Mouse (Mus musculus) neural tube, embryonic 12.5 days (tissue): ENCODE results near the gene Amigo3. TPM values are rescaled to one million over a fixed set of nuclear protein-coding genes. Genes with fewer than 3 reads are reported as not detected.
A peak's percentile ranks its signal among the peaks of the same experiment; 100 is the strongest.
"Not testable (repeated sequence)": the region's sequence is repeated elsewhere in the genome, so short reads cannot be mapped to it uniquely, and the experiment has no call there.

ENCODE experiments used
- ATAC-seq: fragments of 200-750 bp; cut with Nextera tagmentation; 2 replicates; pipeline ENCODE4 v1.8.0; 2017; ENCODE audit warnings: low read depth, mild to moderate bottlenecking, moderate TSS enrichment, moderate library complexity; ENCODE audit not compliant: low FRiP score
- H3K27ac ChIP-seq: fragments of 300-500 bp; sonication (generic); 2 replicates; pipeline ENCODE4 v1.5.1; 2016
- H3K27me3 ChIP-seq: fragments of 300-500 bp; sonication (generic); replicated peaks from 2 replicates; pipeline ENCODE4 v1.6.1; 2016; ENCODE audit warnings: mild to moderate bottlenecking
- H3K36me3 ChIP-seq: fragments of 300-500 bp; sonication (generic); 2 replicates; pipeline ENCODE4 v1.6.1; 2016; ENCODE audit warnings: mild to moderate bottlenecking
- H3K4me1 ChIP-seq: fragments of 300-500 bp; sonication (generic); 2 replicates; pipeline ENCODE4 v1.6.1; 2016
- H3K4me2 ChIP-seq: fragments of 300-500 bp; sonication (generic); replicated peaks from 2 replicates; pipeline ENCODE4 v1.6.1; 2016; ENCODE audit warnings: mild to moderate bottlenecking
- H3K4me3 ChIP-seq: fragments of 300-500 bp; sonication (generic); 2 replicates; pipeline ENCODE4 v1.5.1; 2016
- H3K9ac ChIP-seq: fragments of 300-500 bp; sonication (generic); 2 replicates; pipeline ENCODE4 v1.6.1; 2016; ENCODE audit warnings: mild to moderate bottlenecking
- H3K9me3 ChIP-seq: fragments of 300-500 bp; sonication (generic); 2 replicates; pipeline ENCODE4 v1.6.1; 2016; ENCODE audit warnings: mild to moderate bottlenecking
- WGBS: fragments of 180-500 bp; shearing (Covaris S2); methylation state at CpG from one replicate; pipeline ENCODE4 v1.1.7; 2016; 5-methylcytosine and 5-hydroxymethylcytosine counted together
- polyA plus RNA-seq: library from polyadenylated mRNA; unstranded; fragments of >200 nt; fragmentation: Nextera tagmentation; extraction: Ambion mirVana; gene quantifications from 2 replicates; pipeline ENCODE4 v1.2.1, GENCODE M21; 2016

Amigo3 gene
- 3.6 and 3.9 TPM in 2 replicates for polyA plus RNA-seq

GRCm38 (mm10) chr9:108052885-108053664, at the start of gene Amigo3:
Gene Amigo3 (plus strand): TSS chr9:108053159.
- Histone ChIP-seq H3K36me3 (peaks cover 64% of the 10 kb centered on the region), H3K4me3 (no peak within 1 kb of the TSS), H3K9me3 (no peaks in the 10 kb centered on the region), H3K4me2 (peak within 1 kb of the TSS; percentile 38), H3K27me3 (no peaks in the 10 kb centered on the region), H3K4me1 (peaks cover 23% of the 10 kb centered on the region), H3K9ac (no peak within 1 kb of the TSS), H3K27ac (no peak within 1 kb of the TSS)
- peak; percentile 27; the same call in 1 of the 2 replicates for ATAC-seq
- WGBS, result 52% methylated on average over 20 of the region's 20 CpGs

DNA sequence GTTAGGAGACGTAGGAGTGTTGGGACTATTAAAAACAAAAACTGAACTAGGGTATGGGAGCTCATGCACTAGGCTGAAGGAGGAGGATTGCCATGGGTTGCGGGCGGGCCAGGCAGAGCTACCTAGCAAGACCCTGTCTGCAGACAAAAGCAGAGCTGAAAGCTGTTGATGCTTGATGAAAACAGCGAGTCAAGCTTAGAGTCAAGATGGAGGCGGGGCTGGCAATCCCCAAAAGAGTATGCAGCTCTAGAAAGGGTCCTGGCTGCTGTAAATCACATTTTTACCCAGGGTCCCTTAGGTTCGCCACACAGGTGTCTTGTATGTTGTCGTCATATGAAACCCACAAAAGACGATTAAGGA, 49.4 kb upstream of the Amigo3 start:
- peak overlapping the region; percentile 98 for H3K9ac ChIP-seq
- H3K4me2 ChIP-seq, result peak overlapping the region; percentile 87
- peaks cover 24% of the 10 kb centered on the region for H3K4me1 ChIP-seq
- H3K36me3 ChIP-seq, result no peaks in the 10 kb centered on the region
- ATAC-seq, result no peak
- no peaks in the 10 kb centered on the region for H3K27me3 ChIP-seq
- peak overlapping the region; percentile 98 for H3K4me3 ChIP-seq
- peak overlapping the region; percentile 77; the same call in 1 of the 2 replicates for H3K27ac ChIP-seq
- 18% methylated on average over 8 of the region's 8 CpGs for WGBS
- H3K9me3 ChIP-seq, result no peaks in the 10 kb centered on the region

GRCm38 (mm10) chr9:108008041-108008440, 44.9 kb upstream of the Amigo3 start:
- no peak overlapping the region for H3K4me3 ChIP-seq
- peaks cover 7% of the 10 kb centered on the region for H3K36me3 ChIP-seq
- WGBS, result 96% methylated on average over 5 of the region's 5 CpGs
- no peak overlapping the region for H3K9ac ChIP-seq
- peaks cover 17% of the 10 kb centered on the region for H3K4me1 ChIP-seq
- no peaks in the 10 kb centered on the region for H3K9me3 ChIP-seq
- no peak overlapping the region for H3K27ac ChIP-seq
- ATAC-seq, result no peak
- H3K27me3 ChIP-seq, result no peaks in the 10 kb centered on the region
- H3K4me2 ChIP-seq, result no peak overlapping the region

- Histone ChIP-seq H3K4me3 (no peak overlapping the region), H3K4me2 (no peak overlapping the region), H3K4me1 (no peaks in the 10 kb centered on the region), H3K9me3 (no peaks in the 10 kb centered on the region), H3K27me3 (no peaks in the 10 kb centered on the region), H3K36me3 (peaks cover 8% of the 10 kb centered on the region), H3K27ac (no peak overlapping the region), H3K9ac (no peak overlapping the region)
- ATAC-seq, result no peak
Measured at GRCm38 (mm10) chr9:108010385-108010784, 42.6 kb upstream of the Amigo3 start.

DNA sequence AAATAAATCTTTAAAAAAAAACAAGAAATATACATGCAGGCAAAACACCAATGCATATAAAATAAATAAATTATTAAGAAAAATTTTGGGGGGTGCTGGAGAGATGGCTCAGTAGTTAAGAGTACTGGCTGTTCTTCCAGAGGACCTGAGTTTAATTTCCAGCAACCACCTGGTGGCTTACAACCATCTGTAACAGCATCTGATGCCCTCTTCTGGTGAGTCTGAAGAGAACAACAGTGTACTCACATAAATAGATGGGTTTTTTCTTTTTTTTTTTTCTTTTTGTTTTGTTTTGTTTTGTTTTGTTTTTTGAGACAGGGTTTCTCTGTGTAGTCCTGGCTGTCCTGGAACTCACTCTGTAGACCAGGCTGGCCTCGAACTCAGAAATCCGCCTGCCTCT, 39.4 kb upstream of the Amigo3 start:
- H3K4me1 ChIP-seq, H3K4me2 ChIP-seq, H3K9ac ChIP-seq, H3K36me3 ChIP-seq, ATAC-seq, H3K27me3 ChIP-seq, H3K4me3 ChIP-seq, H3K27ac ChIP-seq, H3K9me3 ChIP-seq: not testable (repeated sequence)
- 98% methylated on average over 2 of the region's 2 CpGs for WGBS

GRCm38 (mm10) chr9:108017127-108017526, 35.8 kb upstream of the Amigo3 start:
- Histone ChIP-seq H3K4me2 (no peak overlapping the region), H3K9ac (no peak overlapping the region), H3K9me3 (no peaks in the 10 kb centered on the region), H3K27me3 (no peaks in the 10 kb centered on the region), H3K4me1 (no peaks in the 10 kb centered on the region), H3K27ac (no peak overlapping the region), H3K36me3 (peaks cover 10% of the 10 kb centered on the region), H3K4me3 (no peak overlapping the region)
- ATAC-seq, result no peak
- WGBS, result 83% methylated on average over 3 of the region's 3 CpGs

DNA sequence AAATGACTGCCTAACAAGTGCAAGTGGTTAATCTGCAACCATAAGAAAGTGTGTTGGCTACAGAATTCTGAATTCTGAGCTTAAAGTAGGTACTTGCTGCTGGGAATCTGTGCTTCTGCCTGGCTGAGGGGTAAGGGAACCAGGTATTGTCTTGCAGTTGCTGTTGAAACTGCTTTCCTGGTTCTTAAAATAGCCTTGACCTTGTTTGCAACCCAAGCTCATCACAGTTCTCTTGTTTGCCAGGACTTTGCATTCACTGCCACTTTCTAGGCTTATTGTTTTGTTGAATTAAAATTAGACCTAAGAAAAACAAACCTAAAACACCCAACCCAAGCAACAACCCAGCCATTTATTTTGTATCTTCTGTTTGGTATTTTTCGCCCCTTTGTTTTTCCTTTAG, 32.2 kb upstream of the Amigo3 start:
- Histone ChIP-seq H3K4me1 (no peaks in the 10 kb centered on the region), H3K27me3 (no peaks in the 10 kb centered on the region), H3K9me3 (no peaks in the 10 kb centered on the region), H3K4me2 (no peak overlapping the region), H3K9ac (no peak overlapping the region), H3K36me3 (peaks cover 22% of the 10 kb centered on the region), H3K27ac (no peak overlapping the region), H3K4me3 (no peak overlapping the region)
- 95% methylated on average over 1 of the region's 1 CpGs for WGBS
- no peak for ATAC-seq

DNA sequence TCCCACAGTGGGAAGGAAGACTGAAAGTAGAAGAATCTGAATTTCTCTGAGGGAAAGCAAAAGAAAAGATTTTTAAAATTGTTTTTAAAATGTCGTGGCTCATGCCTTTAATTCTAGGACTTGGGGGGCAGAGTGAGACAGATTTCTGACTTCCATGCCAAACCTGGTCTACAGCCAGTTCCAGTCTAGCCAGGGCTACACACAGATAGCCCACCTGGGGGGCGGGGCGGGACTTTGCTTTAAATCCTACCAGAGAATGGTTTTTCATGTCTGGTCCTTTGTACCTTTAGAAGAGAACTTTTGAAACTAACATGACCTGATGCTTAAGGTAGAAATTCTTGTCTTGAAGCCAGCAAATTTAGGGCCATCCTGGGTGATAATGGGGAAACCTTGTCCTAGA, 29.7 kb upstream of the Amigo3 start:
- Histone ChIP-seq H3K27me3 (no peaks in the 10 kb centered on the region), H3K4me1 (no peaks in the 10 kb centered on the region), H3K9me3 (no peaks in the 10 kb centered on the region), H3K36me3 (peaks cover 42% of the 10 kb centered on the region), H3K4me2 (no peak overlapping the region), H3K27ac (no peak overlapping the region), H3K9ac (no peak overlapping the region), H3K4me3 (no peak overlapping the region)
- WGBS, result 87% methylated on average over 3 of the region's 3 CpGs
- no peak for ATAC-seq

DNA sequence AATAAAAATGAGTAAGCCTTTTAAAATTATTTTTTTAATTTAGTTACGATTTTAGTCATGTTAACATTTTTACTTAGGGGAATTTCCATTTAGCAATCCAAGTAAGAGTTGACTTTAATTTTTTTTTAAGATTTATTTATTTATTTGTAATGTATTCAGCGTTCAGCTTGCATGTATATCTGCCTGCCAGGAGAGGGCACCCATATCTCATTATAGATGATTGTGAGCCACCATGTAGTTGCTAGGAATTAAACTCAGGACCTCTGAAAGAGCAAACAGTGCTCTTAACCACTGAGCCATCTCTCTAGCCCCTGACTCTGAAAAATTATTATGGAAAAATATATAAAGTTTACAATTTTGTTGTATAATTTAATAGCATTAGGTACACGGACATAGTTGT, 26.4 kb upstream of the Amigo3 start:
- no peak overlapping the region for H3K4me3 ChIP-seq
- 94% methylated on average over 3 of the region's 3 CpGs for WGBS
- no peak for ATAC-seq
- no peaks in the 10 kb centered on the region for H3K4me1 ChIP-seq
- no peak overlapping the region for H3K4me2 ChIP-seq
- no peak overlapping the region for H3K9ac ChIP-seq
- H3K27ac ChIP-seq, result no peak overlapping the region
- H3K36me3 ChIP-seq, result peaks cover 48% of the 10 kb centered on the region
- no peaks in the 10 kb centered on the region for H3K27me3 ChIP-seq
- H3K9me3 ChIP-seq, result no peaks in the 10 kb centered on the region

GRCm38 (mm10) chr9:108027867-108028266, 25.1 kb upstream of the Amigo3 start:
- Histone ChIP-seq H3K36me3 (peaks cover 59% of the 10 kb centered on the region), H3K27ac (no peak overlapping the region), H3K9ac (no peak overlapping the region), H3K4me1 (no peaks in the 10 kb centered on the region), H3K4me2 (no peak overlapping the region), H3K4me3 (no peak overlapping the region), H3K27me3 (no peaks in the 10 kb centered on the region), H3K9me3 (no peaks in the 10 kb centered on the region)
- no peak for ATAC-seq
- WGBS, result 97% methylated on average over 3 of the region's 3 CpGs

DNA sequence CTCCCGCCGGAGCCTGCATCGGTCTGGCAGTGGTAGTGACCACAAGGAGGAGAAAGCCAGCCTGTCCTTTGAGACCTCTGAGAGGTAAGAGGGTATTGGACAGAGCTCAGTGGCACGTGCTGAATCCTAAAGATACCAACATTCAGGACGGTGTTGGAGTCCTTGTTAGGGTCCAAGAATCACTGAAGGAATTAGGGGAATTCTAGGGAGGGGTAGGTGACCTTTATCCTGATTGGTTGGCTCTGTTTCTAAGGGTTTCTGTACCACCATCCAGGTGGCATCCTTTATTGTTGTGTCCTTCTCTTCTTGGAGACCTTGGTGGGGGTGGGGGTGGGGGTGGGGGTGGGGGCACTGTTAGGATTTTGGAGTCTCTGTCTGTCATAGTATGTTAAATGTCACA, 20.8 kb upstream of the Amigo3 start:
- ATAC-seq, result no peak
- WGBS, result 94% methylated on average over 5 of the region's 5 CpGs
- no peak overlapping the region for H3K9ac ChIP-seq
- no peaks in the 10 kb centered on the region for H3K4me1 ChIP-seq
- H3K4me2 ChIP-seq, result no peak overlapping the region
- H3K36me3 ChIP-seq, result peaks cover 56% of the 10 kb centered on the region
- no peaks in the 10 kb centered on the region for H3K9me3 ChIP-seq
- H3K27me3 ChIP-seq, result no peaks in the 10 kb centered on the region
- no peak overlapping the region for H3K4me3 ChIP-seq
- H3K27ac ChIP-seq, result no peak overlapping the region

- Histone ChIP-seq H3K9ac (no peak overlapping the region), H3K36me3 (peaks cover 58% of the 10 kb centered on the region), H3K4me2 (no peak overlapping the region), H3K27ac (no peak overlapping the region), H3K9me3 (no peaks in the 10 kb centered on the region), H3K4me3 (no peak overlapping the region), H3K27me3 (no peaks in the 10 kb centered on the region), H3K4me1 (no peaks in the 10 kb centered on the region)
- no peak for ATAC-seq
- 100% methylated on average over 2 of the region's 2 CpGs for WGBS
Measured at GRCm38 (mm10) chr9:108035331-108036156, 17.4 kb upstream of the Amigo3 start.
